Mouse (Mus musculus): ENCODE measurements at regions not wholly inside any gene's neighbourhood (a gene's known extent, or its start where the extent isn't known, plus 50 kb on each side); places are given as distances from the start of the nearest gene placed in this dataset.

GRCm38 (mm10) chr11:92405818-92406217 lies 692.0 kb upstream of the Car10 start:
- Histone ChIP-seq H3K27me3 (ENCODE audit: control insufficient read depth, insufficient read depth, low read length) (no peaks in the 10 kb centered on the region), H3K9me3 (ENCODE audit: control insufficient read depth, low read length) (no peaks in the 10 kb centered on the region), H3K36me3 (ENCODE audit: control insufficient read depth, insufficient read depth, low read length) (no peaks in the 10 kb centered on the region), H3K4me3 (ENCODE audit: low read depth, low read length) (no peak overlapping the region), H3K9ac (ENCODE audit: low read length) (no peak overlapping the region), H3K4me2 (replicated peaks; ENCODE audit: low read depth) (no peak overlapping the region), H3K4me1 (replicated peaks; ENCODE audit: control insufficient read depth, insufficient read depth) (no peaks in the 10 kb centered on the region), H3K27ac (replicated peaks) (no peak overlapping the region)
- DNase-seq (ENCODE audit: low spot score) (peak; percentile 21), ATAC-seq (ENCODE audit: low FRiP score, low TSS enrichment) (no peak)
- peak; percentile 70 for TF ChIP-seq CTCF (IDR thresholded peaks at IDR 0.05; ENCODE audit: low read depth)
- no peak for TF ChIP-seq EP300 (optimal IDR thresholded peaks at IDR 0.05)
- 15% methylated on average over 3 of the region's 4 CpGs for WGBS

- no peaks in the 10 kb centered on the region for H3K27me3 ChIP-seq (ENCODE audit: control insufficient read depth, insufficient read depth, low read length)
- WGBS: 79% methylated on average over 2 of the region's 2 CpGs
- H3K9ac ChIP-seq (ENCODE audit: low read length): no peak overlapping the region
- no peaks in the 10 kb centered on the region for H3K9me3 ChIP-seq (ENCODE audit: control insufficient read depth, low read length)
- H3K4me1 ChIP-seq (replicated peaks; ENCODE audit: control insufficient read depth, insufficient read depth): no peaks in the 10 kb centered on the region
- DNase-seq (ENCODE audit: low spot score): no peak
- no peaks in the 10 kb centered on the region for H3K36me3 ChIP-seq (ENCODE audit: control insufficient read depth, insufficient read depth, low read length)
- no peak for ATAC-seq (ENCODE audit: low FRiP score, low TSS enrichment)
- TF ChIP-seq EP300 (optimal IDR thresholded peaks at IDR 0.05) (no peak), CTCF (IDR thresholded peaks at IDR 0.05; ENCODE audit: low read depth) (no peak)
- H3K27ac ChIP-seq (replicated peaks): no peak overlapping the region
- H3K4me3 ChIP-seq (ENCODE audit: low read depth, low read length): no peak overlapping the region
- no peak overlapping the region for H3K4me2 ChIP-seq (replicated peaks; ENCODE audit: low read depth)
These were observed 646.5 kb upstream of the Car10 start for GRCm38 (mm10) chr11:92451372-92451771.

- 52% methylated on average over 2 of the region's 2 CpGs for WGBS
- Histone ChIP-seq H3K4me2 (replicated peaks; ENCODE audit: low read depth) (no peak overlapping the region), H3K36me3 (ENCODE audit: control insufficient read depth, insufficient read depth, low read length) (no peaks in the 10 kb centered on the region), H3K4me3 (ENCODE audit: low read depth, low read length) (no peak overlapping the region), H3K27ac (replicated peaks) (no peak overlapping the region), H3K9me3 (ENCODE audit: control insufficient read depth, low read length) (no peaks in the 10 kb centered on the region), H3K27me3 (ENCODE audit: control insufficient read depth, insufficient read depth, low read length) (no peaks in the 10 kb centered on the region), H3K4me1 (replicated peaks; ENCODE audit: control insufficient read depth, insufficient read depth) (no peaks in the 10 kb centered on the region), H3K9ac (ENCODE audit: low read length) (no peak overlapping the region)
- TF ChIP-seq EP300 (optimal IDR thresholded peaks at IDR 0.05) (no peak), CTCF (IDR thresholded peaks at IDR 0.05; ENCODE audit: low read depth) (no peak)
- DNase-seq (ENCODE audit: low spot score) (no peak), ATAC-seq (ENCODE audit: low FRiP score, low TSS enrichment) (no peak)
These were observed 602.5 kb upstream of the Car10 start for GRCm38 (mm10) chr11:92495291-92495690.

All from stomach, postnatal 0 days (tissue).